Mouse (Mus musculus): Measurements from ENCODE around the gene Ttc21a. TPM values are rescaled to one million over a fixed set of nuclear protein-coding genes. Genes with fewer than 3 reads are reported as not detected.

The Ttc21a gene
- polyA plus RNA-seq, 1 experiment from 2014 or later = 0.42 TPM

DNA sequence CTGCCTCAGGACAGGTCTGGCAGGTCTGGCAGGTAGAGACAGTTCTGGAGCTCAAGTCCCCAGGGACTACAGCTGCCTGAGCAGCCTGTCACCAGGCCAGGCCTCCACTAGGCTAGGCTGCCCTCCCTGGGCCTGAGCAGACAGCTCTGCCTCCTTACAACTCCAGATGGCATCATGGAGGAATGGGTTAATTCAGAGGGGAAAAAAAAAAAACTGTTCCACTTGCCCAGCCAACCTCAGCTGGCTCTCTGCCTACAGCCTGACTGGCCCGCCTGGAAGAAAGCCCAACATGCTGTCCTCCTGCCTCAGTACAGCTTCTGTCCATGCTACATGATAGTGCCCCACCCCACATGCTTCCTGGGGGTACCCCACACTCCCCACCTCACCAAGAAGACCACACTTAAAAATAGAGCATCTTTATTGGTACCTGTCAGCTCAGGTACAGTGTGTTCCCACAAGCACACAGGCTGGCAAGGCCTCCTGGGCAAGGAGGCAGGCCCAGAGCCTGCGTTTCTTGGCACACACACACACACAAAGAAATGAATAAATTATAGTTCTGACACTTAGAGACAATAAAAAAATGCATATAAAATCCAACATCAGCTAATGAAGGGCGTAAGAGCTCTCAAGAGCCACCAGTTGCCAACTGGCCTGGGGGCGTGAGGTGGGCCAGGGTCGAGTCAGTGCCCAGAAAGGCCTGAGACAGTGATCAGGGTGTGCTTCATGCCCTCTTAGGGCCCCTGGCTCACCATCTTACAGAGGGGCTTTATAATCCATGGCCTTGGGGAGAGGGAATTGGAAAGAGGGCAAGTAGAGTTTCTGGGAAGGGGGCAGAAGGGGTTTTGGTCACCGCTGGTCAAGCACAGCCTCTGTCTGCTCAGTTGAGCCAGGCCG is 33.6 kb downstream of the Ttc21a start:
- peaks cover 11% of the 10 kb centered on the region for H3K4me1 ChIP-seq
- no peaks in the 10 kb centered on the region for H3K27me3 ChIP-seq (ENCODE audit: low read depth, poor library complexity, severe bottlenecking)
- DNase-seq (ENCODE audit: low spot score) = no peak
- 90% methylated on average over 7 of the region's 7 CpGs for WGBS
- H3K9me3 ChIP-seq (replicated peaks) = no peaks in the 10 kb centered on the region
- H3K36me3 ChIP-seq = peaks cover 33% of the 10 kb centered on the region
- no peak overlapping the region for H3K4me3 ChIP-seq
- H3K27ac ChIP-seq (replicated peaks) = peak overlapping the region; percentile 9; the same call in 1 of the 2 replicates

DNA sequence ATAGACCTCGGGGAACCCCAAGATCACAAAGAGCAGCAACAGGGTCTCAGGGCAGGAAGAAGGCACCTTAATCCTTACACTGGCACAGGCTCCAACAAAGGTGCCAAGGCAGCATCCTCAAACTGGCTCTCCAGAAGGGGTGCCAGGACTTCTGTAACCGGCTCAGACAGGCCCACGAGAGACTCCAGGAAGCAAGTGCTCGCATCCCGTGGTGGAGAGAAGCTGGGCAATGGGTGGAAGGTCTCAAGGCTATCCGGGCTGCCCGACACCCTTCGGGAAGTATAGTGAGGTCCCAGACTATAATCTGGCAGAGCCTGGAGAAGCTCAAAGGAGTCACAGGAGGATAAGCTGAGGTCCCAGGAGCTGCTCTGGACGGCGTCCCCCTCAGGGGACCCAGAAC is 34.8 kb downstream of the Ttc21a start:
- peaks cover 18% of the 10 kb centered on the region for H3K4me1 ChIP-seq
- WGBS = 93% methylated on average over 10 of the region's 10 CpGs
- no peak for DNase-seq (ENCODE audit: low spot score)
- peaks cover 33% of the 10 kb centered on the region for H3K36me3 ChIP-seq
- no peaks in the 10 kb centered on the region for H3K27me3 ChIP-seq (ENCODE audit: low read depth, poor library complexity, severe bottlenecking)
- no peak overlapping the region for H3K4me3 ChIP-seq
- H3K9me3 ChIP-seq (replicated peaks) = no peaks in the 10 kb centered on the region
- H3K27ac ChIP-seq (replicated peaks) = no peak overlapping the region

GRCm38 (mm10) chr9:119972582-119972981 is 35.2 kb downstream of the Ttc21a start:
- Histone ChIP-seq H3K4me3 (no peak overlapping the region), H3K9me3 (replicated peaks) (no peaks in the 10 kb centered on the region), H3K36me3 (peaks cover 33% of the 10 kb centered on the region), H3K27ac (replicated peaks) (no peak overlapping the region), H3K27me3 (ENCODE audit: low read depth, poor library complexity, severe bottlenecking) (no peaks in the 10 kb centered on the region), H3K4me1 (peaks cover 22% of the 10 kb centered on the region)
- 94% methylated on average over 12 of the region's 12 CpGs for WGBS
- no peak for DNase-seq (ENCODE audit: low spot score)

- Histone ChIP-seq H3K27me3 (ENCODE audit: low read depth, poor library complexity, severe bottlenecking) (no peaks in the 10 kb centered on the region), H3K9me3 (replicated peaks) (no peaks in the 10 kb centered on the region), H3K27ac (replicated peaks) (no peak overlapping the region), H3K4me3 (no peak overlapping the region), H3K36me3 (peaks cover 33% of the 10 kb centered on the region), H3K4me1 (peaks cover 29% of the 10 kb centered on the region)
- 93% methylated on average over 23 of the region's 23 CpGs for WGBS
- DNase-seq (ENCODE audit: low spot score) = no peak
Observed at GRCm38 (mm10) chr9:119973281-119973680, 35.9 kb downstream of the Ttc21a start.

DNA sequence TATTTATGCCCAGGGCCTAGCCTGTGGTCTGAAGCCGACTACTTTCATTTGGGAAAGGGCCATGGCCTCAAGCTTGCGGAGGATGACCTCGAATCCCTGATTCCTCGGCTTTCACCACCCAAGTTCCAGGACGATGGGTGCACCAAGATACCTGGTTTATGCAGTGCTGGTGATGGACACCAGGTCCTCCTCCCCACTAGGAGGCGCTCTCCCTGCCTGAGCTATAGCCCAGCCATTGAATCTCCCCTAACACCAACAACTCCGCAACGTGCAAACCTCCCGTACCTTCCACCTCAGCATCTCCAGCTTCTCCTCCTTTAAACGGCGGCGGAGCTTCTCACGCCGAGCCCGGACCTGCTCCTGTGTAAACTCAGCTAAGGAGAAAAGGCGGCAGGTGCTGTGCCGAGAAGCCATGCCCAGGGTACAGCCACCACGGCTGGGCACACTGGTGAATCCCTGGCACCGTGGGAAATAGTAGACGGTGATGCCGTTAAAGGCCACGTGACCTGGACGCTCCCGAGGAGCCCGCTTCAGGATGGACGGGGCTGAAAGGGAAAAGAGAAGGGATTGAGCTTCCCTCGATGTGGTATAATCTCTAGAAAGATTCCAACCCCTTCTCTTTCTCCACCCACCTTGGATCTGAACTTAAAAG is 36.6 kb downstream of the Ttc21a start:
- Histone ChIP-seq H3K36me3 (peaks cover 33% of the 10 kb centered on the region), H3K9me3 (replicated peaks) (no peaks in the 10 kb centered on the region), H3K27ac (replicated peaks) (no peak overlapping the region), H3K4me3 (no peak overlapping the region), H3K4me1 (peaks cover 36% of the 10 kb centered on the region), H3K27me3 (ENCODE audit: low read depth, poor library complexity, severe bottlenecking) (no peaks in the 10 kb centered on the region)
- DNase-seq (ENCODE audit: low spot score) = no peak
- WGBS = 94% methylated on average over 27 of the region's 27 CpGs

GRCm38 (mm10) chr9:119974609-119975008 is 37.2 kb downstream of the Ttc21a start:
- no peaks in the 10 kb centered on the region for H3K9me3 ChIP-seq (replicated peaks)
- WGBS = 82% methylated on average over 5 of the region's 5 CpGs
- no peak overlapping the region for H3K4me3 ChIP-seq
- no peak overlapping the region for H3K27ac ChIP-seq (replicated peaks)
- no peak for DNase-seq (ENCODE audit: low spot score)
- H3K27me3 ChIP-seq (ENCODE audit: low read depth, poor library complexity, severe bottlenecking) = no peaks in the 10 kb centered on the region
- peaks cover 42% of the 10 kb centered on the region for H3K4me1 ChIP-seq
- H3K36me3 ChIP-seq = peaks cover 33% of the 10 kb centered on the region

DNA sequence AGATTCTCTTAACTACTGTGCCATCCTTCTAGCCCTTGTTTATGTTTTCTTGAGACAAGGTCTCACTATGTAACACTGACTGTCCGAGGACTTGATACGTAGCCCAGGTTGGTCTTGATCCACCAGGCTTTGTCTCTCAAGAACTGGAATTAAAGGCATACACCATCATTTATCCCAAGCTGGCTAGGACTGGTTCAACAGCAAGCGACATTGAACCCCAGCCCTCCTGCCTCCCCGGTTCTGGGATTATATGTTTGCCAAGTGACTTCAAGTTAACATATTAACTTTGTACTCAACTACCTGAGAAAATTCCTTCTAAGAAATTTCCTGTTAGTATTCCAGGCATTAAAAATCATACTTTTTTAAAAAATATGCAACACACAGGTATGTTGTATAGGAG is 37.9 kb downstream of the Ttc21a start:
- H3K36me3 ChIP-seq = peaks cover 33% of the 10 kb centered on the region

GRCm38 (mm10) chr9:119976704-119977556 is 39.5 kb downstream of the Ttc21a start:
- 66% methylated on average over 17 of the region's 17 CpGs for WGBS
- Histone ChIP-seq H3K27ac (replicated peaks) (0 out of 2 replicates have a peak overlapping the region, but pooled peaks have one; percentile 33), H3K36me3 (peaks cover 30% of the 10 kb centered on the region)

More for the DNA sequence above, 37.9 kb downstream of the Ttc21a start:
- Histone ChIP-seq H3K4me1 (peaks cover 45% of the 10 kb centered on the region), H3K27ac (replicated peaks) (no peak overlapping the region), H3K9me3 (replicated peaks) (no peaks in the 10 kb centered on the region), H3K4me3 (no peak overlapping the region), H3K27me3 (ENCODE audit: low read depth, poor library complexity, severe bottlenecking) (0 out of 2 replicates have a peak, but pooled peaks cover 4% of the 10 kb centered on the region)
- WGBS = 90% methylated on average over 4 of the region's 4 CpGs
- DNase-seq (ENCODE audit: low spot score) = no peak

DNA sequence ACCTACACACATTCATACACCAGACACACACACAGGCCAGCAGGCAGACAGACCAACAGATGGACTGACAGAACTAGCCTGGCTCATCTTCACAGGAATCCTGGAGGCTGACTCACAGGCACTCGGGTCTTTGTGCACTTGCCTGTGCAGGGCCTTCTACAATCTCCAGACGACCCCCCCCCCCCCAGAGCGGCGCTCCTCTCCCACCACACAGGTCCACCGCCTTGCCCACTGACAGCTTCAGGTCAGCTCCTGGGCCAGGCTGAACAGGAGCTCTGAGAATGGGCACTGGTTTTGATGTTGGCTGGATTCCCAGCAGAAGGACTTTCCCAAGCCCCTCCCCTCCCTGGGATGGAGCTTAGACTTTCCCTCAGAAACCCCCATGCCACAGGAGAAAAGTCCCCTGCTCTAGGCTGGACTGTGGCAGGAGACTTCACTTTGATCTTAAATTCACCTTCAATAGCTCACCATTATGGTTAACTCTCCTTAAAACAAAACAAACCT is 40.2 kb downstream of the Ttc21a start:
- peaks cover 12% of the 10 kb centered on the region; the same call in 1 of the 2 replicates for H3K27me3 ChIP-seq (ENCODE audit: low read depth, poor library complexity, severe bottlenecking)
- H3K4me3 ChIP-seq = no peak overlapping the region
- H3K4me1 ChIP-seq = peaks cover 61% of the 10 kb centered on the region
- WGBS = 59% methylated on average over 5 of the region's 5 CpGs
- no peaks in the 10 kb centered on the region for H3K9me3 ChIP-seq (replicated peaks)
- no peak for DNase-seq (ENCODE audit: low spot score)
- 0 out of 2 replicates have a peak overlapping the region, but pooled peaks have one; percentile 33 for H3K27ac ChIP-seq (replicated peaks)
- peaks cover 23% of the 10 kb centered on the region for H3K36me3 ChIP-seq

More at GRCm38 (mm10) chr9:119976704-119977556, 39.5 kb downstream of the Ttc21a start:
- 0 out of 2 replicates have a peak, but pooled peaks cover 5% of the 10 kb centered on the region for H3K27me3 ChIP-seq (ENCODE audit: low read depth, poor library complexity, severe bottlenecking)
- no peak for DNase-seq (ENCODE audit: low spot score)
- H3K4me1 ChIP-seq = peaks cover 54% of the 10 kb centered on the region
- no peak overlapping the region for H3K4me3 ChIP-seq
- no peaks in the 10 kb centered on the region for H3K9me3 ChIP-seq (replicated peaks)

GRCm38 (mm10) chr9:119978151-119978810 is 40.9 kb downstream of the Ttc21a start:
- H3K4me3 ChIP-seq = no peak overlapping the region
- H3K4me1 ChIP-seq = peaks cover 68% of the 10 kb centered on the region
- H3K27me3 ChIP-seq (ENCODE audit: low read depth, poor library complexity, severe bottlenecking) = peaks cover 19% of the 10 kb centered on the region; the same call in 1 of the 2 replicates
- peaks cover 17% of the 10 kb centered on the region for H3K36me3 ChIP-seq
- peak overlapping the region; percentile 57; the same call in 1 of the 2 replicates for H3K27ac ChIP-seq (replicated peaks)
- H3K9me3 ChIP-seq (replicated peaks) = no peaks in the 10 kb centered on the region
- 60% methylated on average over 9 of the region's 9 CpGs for WGBS
- DNase-seq (ENCODE audit: low spot score) = no peak

- WGBS = 90% methylated on average over 6 of the region's 6 CpGs
- Histone ChIP-seq H3K9me3 (replicated peaks) (no peaks in the 10 kb centered on the region), H3K4me1 (peaks cover 74% of the 10 kb centered on the region), H3K36me3 (peaks cover 10% of the 10 kb centered on the region), H3K27me3 (ENCODE audit: low read depth, poor library complexity, severe bottlenecking) (peaks cover 20% of the 10 kb centered on the region; the same call in 1 of the 2 replicates), H3K4me3 (no peak overlapping the region), H3K27ac (replicated peaks) (no peak overlapping the region)
- DNase-seq (ENCODE audit: low spot score) = no peak
Observed at GRCm38 (mm10) chr9:119978811-119979441, 41.5 kb downstream of the Ttc21a start.

All from midbrain, embryonic 10.5 days (tissue).